Mouse (Mus musculus) monocyte, adult 5-6 weeks (primary cell): ENCODE results near the gene Pthlh. TPM values are rescaled to one million over a fixed set of nuclear protein-coding genes. Genes with fewer than 3 reads are reported as not detected.

Source experiments
- ATAC-seq: fragments of 153-309, 156-312 bp; replicated peaks from 2 replicates; pipeline ENCODE4 v1.8.0; 2017; ENCODE audit warnings: mild to moderate bottlenecking; ENCODE audit not compliant: low TSS enrichment, insufficient number of reproducible peaks, severe bottlenecking, poor library complexity, low FRiP score
- total RNA-seq: library from RNA; stranded (forward); fragments of 200-1000, 200-491, 200-594 nt; gene quantifications from 3 replicates; pipeline ENCODE4 v1.2.3, GENCODE M21; 2017

Gene Pthlh
- total RNA-seq, 1 experiment from 2014 or later, result not detected

DNA sequence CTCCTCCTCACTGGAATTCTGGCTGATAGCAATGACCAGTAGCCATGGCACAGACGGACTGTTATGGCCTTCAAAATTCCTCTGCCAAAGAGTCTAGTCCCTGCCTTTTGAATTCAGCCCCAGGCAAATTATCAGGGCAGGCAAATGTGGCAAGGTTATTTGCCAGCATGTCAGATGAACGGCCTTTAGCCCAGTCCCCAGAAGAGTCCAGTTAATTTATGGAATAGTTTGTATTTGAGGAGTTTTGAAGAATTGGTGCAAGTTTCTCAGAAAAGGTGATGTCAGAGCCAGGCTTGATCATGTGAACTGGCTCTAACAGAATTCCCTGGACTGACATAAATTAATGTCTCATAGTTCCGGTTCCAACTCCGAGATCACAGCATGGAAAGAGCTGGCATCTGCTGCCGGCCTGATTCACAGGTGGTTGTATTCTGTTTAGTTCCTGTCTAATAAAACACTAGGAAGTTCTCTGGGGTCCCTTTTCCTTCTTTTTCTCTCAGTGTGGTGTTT, 56.1 kb downstream of the Pthlh start:
- ATAC-seq, result no peak

Other genes starting within 250 kb of the Pthlh start
- 0.39 to 1.5 TPM (median 0.48 TPM) in 3 replicates for gene Rep15, start 231.6 kb downstream of the Pthlh start, total RNA-seq
- gene Mrps35, start 221.4 kb downstream of the Pthlh start, total RNA-seq, result 52.8 to 89.4 TPM (median 63.5 TPM) in 3 replicates
- not detected in 3 replicates for gene Mansc4, start 177.2 kb downstream of the Pthlh start, total RNA-seq
- 2.1 to 6.9 TPM (median 3.6 TPM) in 3 replicates for gene Klhl42, start 172.8 kb downstream of the Pthlh start, total RNA-seq
- 17.8 to 31.1 TPM (median 25.4 TPM) in 3 replicates for gene Ccdc91, start 211.6 kb upstream of the Pthlh start, total RNA-seq